In genomic region chr9:108983209-108983608, GRCm38 (mm10) we compare ENCODE assay signal across 2 mouse cellular contexts.
TF ChIP-seq lines count a peak whose summit lies in the region.

No protein-coding gene starts in this region.

TF ChIP-seq in CH12.LX, 34 proteins besides CTCF, POLR2A, EP300 and RAD21:
- no peak for TF ChIP-seq UBTF (IDR thresholded peaks at IDR 0.05; ENCODE audit: low read depth, low read length)
- no peak for TF ChIP-seq ZNF384 (IDR thresholded peaks at IDR 0.05; ENCODE audit: low read depth, low read length)
- TF ChIP-seq BHLHE40 (IDR thresholded peaks at IDR 0.05; ENCODE audit: low read depth, low read length), result 0 out of 2 replicates have a peak, but pooled peaks have one; percentile 38

TF ChIP-seq in MEL, 35 proteins besides CTCF, POLR2A, EP300 and RAD21:
- no peak for TF ChIP-seq ELF1 (IDR thresholded peaks at IDR 0.05; ENCODE audit: low read depth, low read length)
- peak; percentile 23; the same call in 1 of the 2 replicates for TF ChIP-seq SIN3A (IDR thresholded peaks at IDR 0.05; ENCODE audit: low read length)
- TF ChIP-seq USF1 (IDR thresholded peaks at IDR 0.05; ENCODE audit: low read depth, low read length), result peak; percentile 88
- TF ChIP-seq POLR2AphosphoS2 (IDR thresholded peaks at IDR 0.05; ENCODE audit: low read length), result no peak
- peak; percentile 25; the same call in 1 of the 2 replicates for TF ChIP-seq HCFC1 (IDR thresholded peaks at IDR 0.05; ENCODE audit: low read depth, low read length)
- TF ChIP-seq BHLHE40 (IDR thresholded peaks at IDR 0.05; ENCODE audit: borderline replicate concordance, low read depth, low read length), result peak; percentile 88
- peak in 1 of 2 experiments; percentile 51; a peak in 1 of 4 replicates for TF ChIP-seq USF2 (IDR thresholded peaks at IDR 0.05; ENCODE audit: borderline replicate concordance in 1 of 2, insufficient read depth in 1 of 2, low read depth in 1 of 2, low read length in 2 of 2)
- no peak for TF ChIP-seq MYC (IDR thresholded peaks at IDR 0.05; ENCODE audit: low read depth, low read length)
